Mouse (Mus musculus) forebrain, embryonic 13.5 days (tissue): ENCODE data around the gene Olfr504. TPM values are rescaled to one million over a fixed set of nuclear protein-coding genes. Genes with fewer than 3 reads are reported as not detected.
"Not testable (repeated sequence)": the region's sequence is repeated elsewhere in the genome, so short reads cannot be mapped to it uniquely, and the experiment has no call there.

Source experiments
- ATAC-seq: fragments of 200-750 bp; cut with Nextera tagmentation; 2 replicates; pipeline ENCODE4 v1.8.0; 2017
- H3K27ac ChIP-seq: fragments of 300-500 bp; sonication (generic); 2 replicates; pipeline ENCODE4 v1.5.1; 2015; ENCODE audit warnings: inconsistent platforms, mild to moderate bottlenecking, moderate library complexity
- H3K27me3 ChIP-seq: fragments of 300-500 bp; sonication (generic); 2 replicates; pipeline ENCODE4 v1.6.1; 2015; ENCODE audit warnings: mild to moderate bottlenecking, inconsistent platforms
- H3K36me3 ChIP-seq: fragments of 300-500 bp; sonication (generic); 2 replicates; pipeline ENCODE4 v1.6.1; 2015; ENCODE audit warnings: mild to moderate bottlenecking, inconsistent platforms; ENCODE audit not compliant: poor library complexity, severe bottlenecking
- H3K4me1 ChIP-seq: fragments of 300-500 bp; sonication (generic); 2 replicates; pipeline ENCODE4 v1.6.1; 2015; ENCODE audit warnings: inconsistent platforms
- H3K4me2 ChIP-seq: fragments of 300-500 bp; sonication (generic); 2 replicates; pipeline ENCODE4 v1.6.1; 2015; ENCODE audit warnings: inconsistent platforms, mild to moderate bottlenecking, moderate library complexity
- H3K4me3 ChIP-seq: fragments of 300-500 bp; sonication (generic); 2 replicates; pipeline ENCODE4 v1.5.1; 2015; ENCODE audit warnings: mild to moderate bottlenecking, inconsistent platforms
- H3K9ac ChIP-seq: fragments of 300-500 bp; sonication (generic); 2 replicates; pipeline ENCODE4 v1.6.1; 2015; ENCODE audit warnings: mild to moderate bottlenecking, inconsistent platforms
- H3K9me3 ChIP-seq: fragments of 300-500 bp; sonication (generic); replicated peaks from 2 replicates; pipeline ENCODE4 v1.6.1; 2016; ENCODE audit warnings: inconsistent platforms
- WGBS: fragments of 180-500 bp; shearing (Covaris S2); methylation state at CpG from one replicate; pipeline ENCODE4 v1.1.7; 2015; 5-methylcytosine and 5-hydroxymethylcytosine counted together
- polyA plus RNA-seq: library from polyadenylated mRNA; unstranded; fragments of >200 nt; fragmentation: Nextera tagmentation; extraction: Ambion mirVana; gene quantifications from 2 replicates; pipeline ENCODE4 v1.2.1, GENCODE M21; 2015

The Olfr504 gene
- polyA plus RNA-seq: not detected in 2 replicates

- H3K9ac ChIP-seq: no peak within 1 kb of the TSS
- H3K27me3 ChIP-seq: no peaks in the 10 kb centered on the region
- H3K4me1 ChIP-seq: no peaks in the 10 kb centered on the region
- H3K9me3 ChIP-seq: no peaks in the 10 kb centered on the region; the same call in 1 of the 2 replicates
- H3K36me3 ChIP-seq: no peaks in the 10 kb centered on the region
- H3K4me2 ChIP-seq: no peak within 1 kb of the TSS
- no peak within 1 kb of the TSS for H3K27ac ChIP-seq
- H3K4me3 ChIP-seq: no peak within 1 kb of the TSS
- no peak for ATAC-seq
- 89% methylated on average over 1 of the region's 1 CpGs for WGBS
Measured at GRCm38 (mm10) chr7:108565693-108566092, at the start of gene Olfr504. Gene Olfr504, minus strand, starts transcription at chr7:108565793.

- Histone ChIP-seq H3K36me3 (no peaks in the 10 kb centered on the region), H3K4me1 (no peaks in the 10 kb centered on the region), H3K27me3 (no peaks in the 10 kb centered on the region), H3K4me2 (no peak overlapping the region), H3K9ac (no peak overlapping the region), H3K4me3 (no peak overlapping the region), H3K27ac (no peak overlapping the region), H3K9me3 (no peaks in the 10 kb centered on the region)
- 87% methylated on average over 2 of the region's 2 CpGs for WGBS
- no peak for ATAC-seq
Measured at GRCm38 (mm10) chr7:108614110-108614509, 48.5 kb upstream of the Olfr504 start.

GRCm38 (mm10) chr7:108610487-108610886 is 44.9 kb upstream of the Olfr504 start, which contains the start of gene Olfr506:
Gene Olfr506, plus strand, starts transcription at chr7:108610787.
- Histone ChIP-seq H3K36me3 (no peaks in the 10 kb centered on the region), H3K9me3 (no peaks in the 10 kb centered on the region), H3K4me2 (no peak within 1 kb of the TSS), H3K27me3 (no peaks in the 10 kb centered on the region), H3K9ac (no peak within 1 kb of the TSS), H3K27ac (no peak within 1 kb of the TSS), H3K4me1 (no peaks in the 10 kb centered on the region), H3K4me3 (no peak within 1 kb of the TSS)
- ATAC-seq: no peak

GRCm38 (mm10) chr7:108601916-108602315 is 36.3 kb upstream of the Olfr504 start:
- H3K4me2 ChIP-seq, H3K9me3 ChIP-seq, H3K27me3 ChIP-seq, H3K4me3 ChIP-seq, ATAC-seq, H3K4me1 ChIP-seq, H3K36me3 ChIP-seq, H3K9ac ChIP-seq, H3K27ac ChIP-seq: not testable (repeated sequence)
- WGBS: 76% methylated on average over 3 of the region's 3 CpGs

- no peak for ATAC-seq
- no peaks in the 10 kb centered on the region for H3K36me3 ChIP-seq
Measured at GRCm38 (mm10) chr7:108589797-108590196, 24.2 kb upstream of the Olfr504 start.

GRCm38 (mm10) chr7:108544227-108544626 is 21.4 kb downstream of the Olfr504 start, which contains the start of gene Olfr503:
Gene Olfr503, plus strand, starts transcription at chr7:108544527.
- ATAC-seq, H3K27ac ChIP-seq, H3K9me3 ChIP-seq, H3K36me3 ChIP-seq, H3K4me2 ChIP-seq, H3K4me3 ChIP-seq, H3K9ac ChIP-seq, H3K4me1 ChIP-seq, H3K27me3 ChIP-seq: not testable (repeated sequence)
- 65% methylated on average over 1 of the region's 1 CpGs for WGBS

More at GRCm38 (mm10) chr7:108589797-108590196, 24.2 kb upstream of the Olfr504 start:
- no peak overlapping the region for H3K9ac ChIP-seq
- no peaks in the 10 kb centered on the region for H3K27me3 ChIP-seq
- 94% methylated on average over 1 of the region's 1 CpGs for WGBS
- H3K4me3 ChIP-seq: no peak overlapping the region
- no peaks in the 10 kb centered on the region for H3K4me1 ChIP-seq
- H3K4me2 ChIP-seq: no peak overlapping the region
- H3K27ac ChIP-seq: no peak overlapping the region
- H3K9me3 ChIP-seq: peaks cover 5% of the 10 kb centered on the region; the same call in 1 of the 2 replicates

- H3K9me3 ChIP-seq: no peaks in the 10 kb centered on the region
- WGBS: 88% methylated on average over 13 of the region's 13 CpGs
- H3K9ac ChIP-seq: no peak overlapping the region
- H3K27ac ChIP-seq: no peak overlapping the region
- no peaks in the 10 kb centered on the region for H3K27me3 ChIP-seq
- H3K36me3 ChIP-seq: no peaks in the 10 kb centered on the region
- no peaks in the 10 kb centered on the region for H3K4me1 ChIP-seq
- no peak overlapping the region for H3K4me3 ChIP-seq
- H3K4me2 ChIP-seq: no peak overlapping the region
- ATAC-seq: no peak
Measured at GRCm38 (mm10) chr7:108542416-108542815, 23.2 kb downstream of the Olfr504 start.

- no peak within 1 kb of the TSS for H3K9ac ChIP-seq
- H3K36me3 ChIP-seq: no peaks in the 10 kb centered on the region
- no peak within 1 kb of the TSS for H3K27ac ChIP-seq
- 88% methylated on average over 1 of the region's 1 CpGs for WGBS
- H3K4me3 ChIP-seq: no peak within 1 kb of the TSS
- ATAC-seq: no peak
- no peaks in the 10 kb centered on the region for H3K27me3 ChIP-seq
- no peaks in the 10 kb centered on the region; the same call in 1 of the 2 replicates for H3K9me3 ChIP-seq
- H3K4me2 ChIP-seq: no peak within 1 kb of the TSS
- no peaks in the 10 kb centered on the region for H3K4me1 ChIP-seq
Measured at GRCm38 (mm10) chr7:108524965-108525364, 40.6 kb downstream of the Olfr504 start, which contains the start of gene Olfr502. Gene Olfr502, minus strand, starts transcription at chr7:108525065.

Other genes with a start within 250 kb of the Olfr504 start
- not detected in 2 replicates for gene Olfr492, start 242.1 kb downstream of the Olfr504 start, polyA plus RNA-seq
- not detected in 2 replicates for gene Olfr493, start 218.8 kb downstream of the Olfr504 start, polyA plus RNA-seq
- not detected in 2 replicates for gene Olfr494, start 200.5 kb downstream of the Olfr504 start, polyA plus RNA-seq
- not detected in 2 replicates for gene Olfr495, start 172.6 kb downstream of the Olfr504 start, polyA plus RNA-seq
- not detected in 2 replicates for gene Olfr497, start 145.4 kb downstream of the Olfr504 start, polyA plus RNA-seq
- not detected in 2 replicates for gene Olfr498, start 100.5 kb downstream of the Olfr504 start, polyA plus RNA-seq
- not detected in 2 replicates for gene Olfr502, start 40.7 kb downstream of the Olfr504 start, polyA plus RNA-seq
- not detected in 2 replicates for gene Olfr503, start 21.3 kb downstream of the Olfr504 start, polyA plus RNA-seq
- not detected in 2 replicates for gene Olfr506, start 45.0 kb upstream of the Olfr504 start, polyA plus RNA-seq
- gene Olfr507, start 56.0 kb upstream of the Olfr504 start, polyA plus RNA-seq: not detected in 2 replicates
- gene Olfr508, start 64.2 kb upstream of the Olfr504 start, polyA plus RNA-seq: not detected in 2 replicates
- gene Olfr509, start 86.1 kb upstream of the Olfr504 start, polyA plus RNA-seq: not detected in 2 replicates
- not detected in 2 replicates for gene Olfr510, start 100.6 kb upstream of the Olfr504 start, polyA plus RNA-seq
- gene Olfr512, start 147.5 kb upstream of the Olfr504 start, polyA plus RNA-seq: not detected in 2 replicates
- gene Olfr513, start 185.2 kb upstream of the Olfr504 start, polyA plus RNA-seq: not detected in 2 replicates